In the genomic region with DNA sequence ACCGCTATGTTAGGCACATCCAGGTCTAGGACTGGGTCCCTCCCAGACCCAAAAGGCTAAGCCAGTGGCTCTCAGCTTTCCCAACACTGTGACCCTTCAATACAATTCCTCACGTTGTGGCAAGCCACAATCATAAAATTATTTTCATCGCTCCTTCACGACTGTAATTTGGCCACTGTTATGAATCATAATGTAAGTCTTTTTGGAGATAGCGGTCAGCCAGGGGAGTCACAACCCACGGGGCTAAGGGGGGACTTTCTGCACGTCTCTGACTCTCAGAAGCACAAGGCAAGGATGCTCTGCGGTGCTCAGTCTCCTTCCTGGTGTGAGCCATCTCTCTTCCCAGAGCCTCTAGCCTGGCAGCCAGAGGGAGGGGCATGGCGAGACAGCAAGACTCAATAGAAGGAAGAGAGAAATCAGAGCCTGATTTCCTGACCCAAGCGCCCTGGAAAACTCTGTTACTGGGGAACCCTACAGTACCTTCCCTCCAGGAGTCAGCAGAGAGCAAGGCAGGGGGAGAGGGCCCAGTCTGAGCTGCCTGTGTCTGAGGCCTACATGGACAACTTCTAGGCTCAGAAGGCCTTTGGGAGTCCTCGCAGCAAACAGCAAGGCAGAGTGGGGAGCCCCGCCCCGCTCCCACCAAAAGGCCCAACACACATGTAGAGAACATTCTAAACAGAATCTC, we compare ENCODE assay signal across 8 mouse cellular contexts. TPM values are rescaled to one million over a fixed set of nuclear protein-coding genes. Genes with fewer than 3 reads are reported as not detected.
DNase-seq lines count a peak whose midpoint lies in the region; ATAC-seq and TF ChIP-seq lines count a peak whose summit lies in the region.

No protein-coding gene starts in this region.

- H3K27me3 ChIP-seq in heart, embryonic 13.5 days (replicated peaks), result 0 out of 2 replicates have a peak, but pooled peaks cover 4% of the 10 kb centered on the region
- H3K27me3 ChIP-seq in forebrain, postnatal 0 days (ENCODE audit: insufficient read depth, low read length), result no peaks in the 10 kb centered on the region
- peaks cover 6% of the 10 kb centered on the region; the same call in 1 of the 2 replicates for H3K27me3 ChIP-seq in liver, postnatal 0 days (ENCODE audit: insufficient read depth, low read length)

- H3K4me3 ChIP-seq in heart, embryonic 13.5 days, result no peak overlapping the region
- no peak overlapping the region; a peak in 1 of 4 replicates for H3K4me3 ChIP-seq in ES-E14 (ENCODE audit: insufficient read depth in 1 of 2, low read depth in 1 of 2, low read length in 2 of 2, poor library complexity in 1 of 2, severe bottlenecking in 1 of 2)
- peak overlapping the region; percentile 29 for H3K4me3 ChIP-seq in forebrain, postnatal 0 days (ENCODE audit: low read depth, low read length)
- no peak overlapping the region for H3K4me3 ChIP-seq in liver, postnatal 0 days (ENCODE audit: low read depth, low read length)

- H3K9ac ChIP-seq in heart, embryonic 13.5 days, result peak overlapping the region; percentile 78
- H3K9ac ChIP-seq in ES-E14 (ENCODE audit: insufficient read depth, low read depth, low read length, poor library complexity, severe bottlenecking), result peak overlapping the region; percentile 2; the same call in 1 of the 2 replicates
- H3K9ac ChIP-seq in forebrain, postnatal 0 days, result peak overlapping the region; percentile 60
- no peak overlapping the region for H3K9ac ChIP-seq in liver, postnatal 0 days (replicated peaks)

- peak; percentile 54 for TF ChIP-seq CTCF in forebrain, postnatal 0 days (IDR thresholded peaks at IDR 0.05; ENCODE audit: low read depth)
- 0 out of 2 replicates have a peak, but pooled peaks have one; percentile 9 for TF ChIP-seq CTCF in liver, postnatal 0 days (IDR thresholded peaks at IDR 0.05; ENCODE audit: low read depth)

- H3K9me3 ChIP-seq in heart, embryonic 13.5 days, result no peaks in the 10 kb centered on the region
- no peaks in the 10 kb centered on the region for H3K9me3 ChIP-seq in ES-E14 (ENCODE audit: control insufficient read depth, insufficient read depth, low read depth, low read length)
- H3K9me3 ChIP-seq in forebrain, postnatal 0 days (ENCODE audit: low read length), result no peaks in the 10 kb centered on the region
- no peaks in the 10 kb centered on the region for H3K9me3 ChIP-seq in liver, postnatal 0 days (ENCODE audit: low read length)

- H3K4me1 ChIP-seq in heart, embryonic 13.5 days, result peaks cover 41% of the 10 kb centered on the region
- peaks cover 2 to 31% of the 10 kb centered on the region in 2 experiments; a peak in 2 of 4 replicates for H3K4me1 ChIP-seq in ES-E14 (ENCODE audit: control insufficient read depth in 2 of 2, insufficient read depth in 2 of 2, low read length in 2 of 2, poor library complexity in 1 of 2)
- H3K4me1 ChIP-seq in forebrain, postnatal 0 days (ENCODE audit: insufficient read depth), result peaks cover 18% of the 10 kb centered on the region
- H3K4me1 ChIP-seq in liver, postnatal 0 days (ENCODE audit: insufficient read depth), result no peaks in the 10 kb centered on the region

- H3K4me2 ChIP-seq in heart, embryonic 13.5 days, result peak overlapping the region; percentile 68
- peak overlapping the region; percentile 62 for H3K4me2 ChIP-seq in forebrain, postnatal 0 days (ENCODE audit: low read depth)
- H3K4me2 ChIP-seq in liver, postnatal 0 days (ENCODE audit: low read depth, low read length), result peak overlapping the region; percentile 40; the same call in 1 of the 2 replicates

- DNase-seq in heart, adult 11 months, result no peak
- DNase-seq in ES-E14 (ENCODE audit: low read depth, low spot score), result no peak
- no peak for DNase-seq in forebrain, postnatal 0 days
- no peak for DNase-seq in liver, postnatal 0 days
- DNase-seq in B cell, adult 2 months, result no peak
- no peak for DNase-seq in kidney, adult 8-10 months

- WGBS in heart, embryonic 13.5 days, result 46% methylated on average over 13 of the region's 13 CpGs
- WGBS in forebrain, postnatal 0 days, result 32% methylated on average over 13 of the region's 13 CpGs
- 63% methylated on average over 13 of the region's 13 CpGs for WGBS in liver, postnatal 0 days (ENCODE audit: insufficient replicate concordance)

- TF ChIP-seq EP300 in liver, postnatal 0 days (IDR thresholded peaks at IDR 0.05; ENCODE audit: low read depth), result no peak

- in situ Hi-C loops in ES-E14 (cut with MboI; ENCODE audit: low sequenced_read_pairs in 2 of 2, unreplicated experiment in 2 of 2), result no loop called here

- peak overlapping the region; percentile 83 for H3K27ac ChIP-seq in heart, embryonic 13.5 days (replicated peaks)
- no peak overlapping the region for H3K27ac ChIP-seq in ES-E14 (ENCODE audit: insufficient read depth, low read depth, low read length, poor library complexity, severe bottlenecking)
- H3K27ac ChIP-seq in forebrain, postnatal 0 days (ENCODE audit: low read depth, low read length), result peak overlapping the region; percentile 84
- no peak overlapping the region for H3K27ac ChIP-seq in liver, postnatal 0 days (ENCODE audit: low read depth)

- 0 out of 2 replicates have a peak, but pooled peaks cover 7% of the 10 kb centered on the region for H3K36me3 ChIP-seq in heart, embryonic 13.5 days
- H3K36me3 ChIP-seq in ES-E14 (ENCODE audit: control insufficient read depth, insufficient read depth, low read length, poor library complexity, severe bottlenecking), result no peaks in the 10 kb centered on the region; the same call in 1 of the 2 replicates
- H3K36me3 ChIP-seq in forebrain, postnatal 0 days (ENCODE audit: insufficient read depth), result no peaks in the 10 kb centered on the region
- no peaks in the 10 kb centered on the region for H3K36me3 ChIP-seq in liver, postnatal 0 days (replicated peaks; ENCODE audit: insufficient read depth, low read length)

- no peak for ATAC-seq in heart, embryonic 13.5 days (ENCODE audit: extremely low read depth, insufficient number of reproducible peaks, low FRiP score, low TSS enrichment)
- ATAC-seq in forebrain, postnatal 0 days, result peak; percentile 36; the same call in 1 of the 2 replicates
- ATAC-seq in liver, postnatal 0 days, result 0 out of 2 replicates have a peak, but pooled peaks have one; percentile 35
- no peak for ATAC-seq in frontal cortex, adult (ENCODE audit: low TSS enrichment)

TF ChIP-seq in ES-E14, 5 proteins besides CTCF, POLR2A, EP300 and RAD21:
- TF ChIP-seq ZC3H11A (IDR thresholded peaks at IDR 0.05; ENCODE audit: borderline replicate concordance, low read depth, low read length), result no peak
- TF ChIP-seq CHD2 (IDR thresholded peaks at IDR 0.05; ENCODE audit: low read depth, low read length), result no peak
- no peak for TF ChIP-seq HCFC1 (IDR thresholded peaks at IDR 0.05; ENCODE audit: borderline replicate concordance, insufficient read depth, low read length)
- no peak for TF ChIP-seq ZNF384 (IDR thresholded peaks at IDR 0.05; ENCODE audit: low read depth, low read length)
- no peak for TF ChIP-seq MAFK (IDR thresholded peaks at IDR 0.05; ENCODE audit: insufficient read depth, low read depth, low read length)

RNA-seq across cellular contexts. Expression of a gene that starts 12.3 kb away (rescaled TPM):
- 26.1 and 27.8 TPM in 2 replicates for polyA plus RNA-seq in heart, embryonic 13.5 days (2015; fragmentation: Nextera tagmentation; extraction: Ambion mirVana)
- 9.5 and 10.9 TPM in 2 replicates for total RNA-seq in ES-E14 (2012; rRNA removed)
- 7.6 and 28.3 TPM in 2 replicates for total RNA-seq in forebrain, postnatal 0 days (2014; rRNA removed)
- polyA plus RNA-seq in forebrain, postnatal 0 days (2015; fragmentation: Nextera tagmentation; extraction: Ambion mirVana), result 2.5 and 4.9 TPM in 2 replicates
- 0.12 TPM in 1 of 2 replicates, not detected in the other for polyA plus RNA-seq in liver, postnatal 0 days (2015; fragmentation: Nextera tagmentation; extraction: Ambion mirVana)

RNA-seq across cellular contexts. Expression of a gene that starts 28.2 kb away (rescaled TPM):
- polyA plus RNA-seq in heart, embryonic 13.5 days (2015; fragmentation: Nextera tagmentation; extraction: Ambion mirVana), result 29.6 and 36.5 TPM in 2 replicates
- total RNA-seq in ES-E14 (2012; rRNA removed), result 20.2 TPM in 2 replicates
- 44.4 and 50.8 TPM in 2 replicates for total RNA-seq in forebrain, postnatal 0 days (2014; rRNA removed)
- polyA plus RNA-seq in forebrain, postnatal 0 days (2015; fragmentation: Nextera tagmentation; extraction: Ambion mirVana), result 62.8 and 66.1 TPM in 2 replicates
- 16.1 and 16.4 TPM in 2 replicates for polyA plus RNA-seq in liver, postnatal 0 days (2015; fragmentation: Nextera tagmentation; extraction: Ambion mirVana)

Comparison
In these comparisons a context has a peak if more than half of its experiments do, and no peak if none do; other contexts are left out.
1. ATAC-seq: peak in forebrain, postnatal 0 days (single experiment) and liver, postnatal 0 days (single experiment); none in heart, embryonic 13.5 days (single experiment) and frontal cortex, adult (single experiment).
2. H3K27ac ChIP-seq: peak in heart, embryonic 13.5 days (single experiment) and forebrain, postnatal 0 days (single experiment); none in ES-E14 (single experiment) and liver, postnatal 0 days (single experiment).
3. Peak in every context shown above with its lines, with median percentiles within 50 percentile points of each other: H3K4me2 ChIP-seq.